Mouse (Mus musculus) gonadal fat pad, adult 2 months (tissue): ENCODE results near the gene Tbx19. TPM values are rescaled to one million over a fixed set of nuclear protein-coding genes. Genes with fewer than 3 reads are reported as not detected.

ENCODE experiments used
- DNase-seq: peaks from one replicate; pipeline ENCODE4 v3.0.0-alpha.2; 2012; ENCODE audit warnings: low read depth
- polyA plus RNA-seq: library from polyadenylated mRNA; depleted of rRNA; stranded (reverse); fragments of >200 nt; gene quantifications from 2 replicates; pipeline ENCODE4 v1.2.3, GENCODE M21; 2012

Gene Tbx19
- polyA plus RNA-seq, 1 experiment, result 0.24 TPM

DNA sequence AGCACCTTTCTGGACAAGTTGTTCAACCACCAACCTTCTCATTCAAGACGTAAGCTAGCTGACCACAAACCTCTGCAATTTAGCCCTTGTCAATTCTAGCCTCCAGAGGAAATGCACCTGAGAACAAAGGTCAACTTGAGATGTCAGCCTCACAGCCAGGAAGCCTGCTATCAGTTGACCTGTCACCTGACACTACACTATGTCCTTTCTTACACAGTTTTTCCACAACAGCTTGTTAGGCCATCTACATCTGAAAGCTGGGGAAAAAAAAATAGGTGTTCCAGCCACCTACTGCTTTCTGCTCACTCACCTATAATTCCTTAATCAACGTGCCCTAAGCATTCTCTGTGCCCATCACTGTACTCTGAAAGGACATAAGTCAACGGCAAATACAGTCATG lies 23.6 kb upstream of the Tbx19 start:
- no peak for DNase-seq

DNA sequence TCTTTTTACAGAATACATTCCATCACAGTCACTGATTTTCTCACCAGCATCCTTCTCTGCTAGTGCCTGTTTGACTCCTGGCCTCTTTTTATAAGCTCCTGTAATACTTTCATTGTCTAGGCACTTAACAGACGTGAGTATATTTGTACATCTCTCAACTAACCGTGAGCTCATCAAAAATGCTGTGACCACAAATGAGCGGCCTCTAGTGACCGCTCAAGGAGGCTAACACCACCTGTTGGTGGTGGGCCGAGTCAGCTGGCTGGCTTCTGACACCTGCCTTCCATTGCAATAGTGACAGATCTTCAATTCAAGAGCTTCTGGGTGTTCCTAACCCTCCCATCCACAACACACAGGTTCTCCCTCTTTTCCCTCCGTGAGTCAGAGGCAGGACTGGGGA lies 22.8 kb upstream of the Tbx19 start:
- no peak for DNase-seq

DNA sequence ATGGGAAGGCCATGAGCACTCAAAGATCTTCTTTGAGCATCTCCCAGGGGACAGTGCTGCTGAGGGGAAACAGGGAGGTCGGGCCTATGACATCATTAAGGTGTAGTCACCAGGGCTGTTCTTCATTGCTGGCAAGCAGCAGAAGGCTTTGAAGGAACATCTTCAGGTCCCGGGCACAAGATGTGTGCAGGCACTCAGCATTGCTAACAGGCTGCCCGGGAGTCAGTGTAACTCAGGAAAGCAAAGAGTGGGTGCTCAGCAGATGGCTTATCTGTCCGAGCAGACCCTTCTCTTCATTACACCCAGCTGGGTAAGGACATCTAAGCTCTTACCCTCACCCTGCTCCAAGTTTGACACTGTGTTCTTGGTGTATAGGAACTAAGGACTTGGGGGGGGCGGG lies 18.7 kb upstream of the Tbx19 start:
- DNase-seq, result no peak

DNA sequence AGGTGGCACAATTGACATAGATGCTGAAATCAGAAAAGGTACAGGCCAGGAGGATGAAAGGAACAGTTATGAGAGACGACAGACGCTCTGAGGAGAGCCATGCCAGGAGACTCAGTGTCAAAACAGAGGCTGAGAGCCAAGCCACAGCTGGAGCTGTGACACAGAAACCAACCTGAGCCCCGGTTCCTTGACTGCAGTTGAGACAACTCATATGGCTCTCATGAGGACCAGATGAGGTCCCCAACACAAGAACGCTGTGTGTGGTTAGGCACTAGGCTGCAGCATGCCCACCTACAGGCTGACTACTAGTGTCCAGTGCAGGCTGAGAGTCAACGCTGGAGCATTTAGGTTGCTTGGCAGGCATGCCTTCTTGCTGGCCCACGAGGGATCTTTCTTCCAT lies 17.5 kb upstream of the Tbx19 start:
- DNase-seq, result no peak

DNA sequence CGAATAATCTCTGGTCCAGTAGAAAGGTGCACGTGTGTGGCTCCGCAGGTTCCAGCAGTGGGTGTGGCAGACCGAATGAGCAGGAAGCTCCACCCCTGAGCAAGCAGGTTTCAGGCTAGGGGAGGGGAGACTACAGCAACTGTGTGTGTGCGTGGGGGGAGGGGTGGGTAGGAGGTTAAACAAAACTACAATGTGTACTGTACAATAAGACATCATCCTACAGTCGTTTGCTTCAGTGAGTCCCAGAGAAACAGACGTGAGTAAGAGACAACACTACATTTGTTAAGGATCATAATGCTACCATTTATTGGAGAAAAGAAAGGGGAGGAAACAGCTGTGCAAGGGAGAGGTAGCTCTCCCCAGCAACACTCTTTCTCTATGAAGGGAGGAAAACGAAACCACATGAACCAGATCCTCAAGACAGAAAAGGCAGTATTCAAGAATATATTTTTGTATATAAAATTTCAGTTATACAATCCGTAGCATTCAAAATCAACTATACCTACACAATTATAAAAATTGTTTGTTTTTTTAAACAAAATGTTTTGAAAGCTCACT lies 13.6 kb upstream of the Tbx19 start:
- no peak for DNase-seq

DNA sequence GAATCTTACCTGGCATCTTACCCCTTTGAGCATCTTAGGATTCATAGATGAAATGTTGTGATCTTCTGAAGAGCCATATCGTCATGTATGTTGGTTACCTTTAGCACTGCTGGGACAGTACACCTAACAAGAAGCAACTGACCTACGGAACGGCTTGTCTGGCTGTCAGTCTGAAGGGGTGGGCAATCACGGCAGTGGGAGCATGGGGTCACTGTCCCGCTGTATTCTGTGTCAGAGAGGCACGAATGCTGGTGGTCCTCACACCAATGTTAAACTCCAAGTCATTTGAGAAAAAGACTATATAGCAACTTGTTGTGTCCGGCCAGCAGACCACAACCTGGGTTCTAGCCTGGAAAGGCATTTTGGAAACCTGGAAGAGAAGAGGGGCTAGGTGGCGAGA lies 10.7 kb upstream of the Tbx19 start:
- DNase-seq, result no peak

DNA sequence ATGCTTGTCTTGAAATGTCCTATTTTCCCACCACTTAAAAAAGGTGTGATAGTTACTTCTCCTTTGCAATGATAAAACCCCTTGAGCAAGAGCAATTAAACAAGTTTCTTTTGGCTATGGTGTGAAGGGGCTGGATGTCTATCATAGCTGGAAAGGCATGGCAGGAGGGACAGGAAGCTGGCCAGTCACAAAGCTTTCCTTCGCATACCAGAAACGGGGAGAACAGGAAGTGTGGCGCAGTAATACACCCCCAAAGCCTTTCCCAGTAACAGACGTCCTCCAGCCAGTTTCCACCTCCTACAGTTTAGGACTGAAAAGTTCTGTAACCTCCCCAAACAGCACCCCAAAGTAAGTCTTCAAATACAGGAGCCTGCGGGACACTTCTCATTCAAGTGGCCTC lies 9.6 kb upstream of the Tbx19 start:
- no peak for DNase-seq

DNA sequence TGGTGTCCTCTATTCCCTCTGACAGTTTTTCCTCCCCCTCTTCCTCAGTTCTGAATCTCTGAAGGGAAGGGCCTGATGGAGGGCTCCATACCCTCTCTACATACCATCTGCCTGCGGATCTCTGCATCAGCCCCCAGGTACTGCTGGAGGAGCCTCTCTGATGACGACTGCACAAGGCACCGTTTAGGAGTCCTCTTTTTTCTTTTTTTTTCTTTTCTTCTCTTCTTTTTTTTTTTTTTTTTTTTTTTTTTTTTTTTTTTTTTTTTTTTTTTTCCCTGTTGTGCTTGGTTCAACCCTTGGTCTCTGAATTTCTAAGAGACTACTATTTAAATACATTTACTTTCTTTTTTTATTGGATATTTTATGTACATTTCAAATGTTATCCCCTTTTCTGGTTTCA lies 8.9 kb upstream of the Tbx19 start:
- no peak for DNase-seq

DNA sequence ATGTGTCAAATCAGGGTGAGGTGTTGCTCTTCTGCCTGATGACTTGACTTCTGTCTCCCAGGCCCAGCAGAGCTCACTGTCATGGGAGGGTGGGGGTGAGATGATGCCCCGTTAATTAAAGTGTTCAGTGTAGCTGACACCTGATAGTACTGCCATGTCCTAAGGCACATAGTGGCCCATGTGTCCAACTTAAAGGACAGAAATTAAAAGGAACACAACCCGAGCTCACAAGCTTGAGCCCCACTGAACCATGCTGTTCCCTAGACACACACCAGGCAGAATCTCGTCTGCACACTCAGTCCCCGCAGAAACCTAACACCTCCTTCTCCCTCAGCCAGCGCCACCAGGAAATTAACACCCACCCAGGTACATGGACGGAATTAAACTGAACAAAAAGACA lies 4.3 kb upstream of the Tbx19 start:
- DNase-seq, result no peak

DNA sequence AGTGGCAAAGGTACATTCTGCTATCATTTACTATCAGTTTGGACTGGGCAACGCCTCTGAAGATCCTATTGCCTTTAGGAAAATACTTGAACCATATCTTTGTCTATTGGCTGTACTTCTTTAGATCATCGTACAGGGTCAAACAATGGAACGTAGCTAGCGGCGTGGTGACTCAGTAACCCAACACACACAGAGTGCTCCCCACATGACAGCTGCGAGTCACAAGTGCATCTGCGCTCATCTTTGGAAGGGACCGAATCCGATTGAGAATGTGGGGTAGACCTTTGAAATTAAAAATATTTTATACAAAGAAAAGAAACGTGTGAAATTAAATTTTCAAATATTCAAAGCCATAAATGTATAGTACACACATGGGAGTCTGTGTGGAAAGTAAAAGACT lies 1.7 kb downstream of the Tbx19 start:
- no peak for DNase-seq

DNA sequence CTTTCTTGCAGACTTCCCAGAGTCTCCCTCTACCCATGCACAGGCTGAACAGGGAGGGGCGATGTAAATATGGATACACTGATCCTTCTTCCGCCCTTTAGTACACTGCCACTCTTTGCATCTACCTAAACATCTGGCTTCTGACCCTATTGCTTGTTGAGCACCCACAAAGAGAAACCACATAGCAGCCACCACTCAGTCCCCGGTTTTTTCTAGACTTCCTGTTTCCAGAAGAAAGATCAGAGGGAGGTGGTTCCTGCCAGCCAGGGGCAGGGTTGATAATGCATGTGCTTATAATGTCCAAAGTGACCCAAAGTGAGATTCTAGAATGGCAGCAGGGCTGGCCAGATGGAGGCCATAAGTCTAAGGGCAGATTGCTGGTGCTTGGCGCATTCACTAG lies 6.4 kb downstream of the Tbx19 start:
- no peak for DNase-seq

DNA sequence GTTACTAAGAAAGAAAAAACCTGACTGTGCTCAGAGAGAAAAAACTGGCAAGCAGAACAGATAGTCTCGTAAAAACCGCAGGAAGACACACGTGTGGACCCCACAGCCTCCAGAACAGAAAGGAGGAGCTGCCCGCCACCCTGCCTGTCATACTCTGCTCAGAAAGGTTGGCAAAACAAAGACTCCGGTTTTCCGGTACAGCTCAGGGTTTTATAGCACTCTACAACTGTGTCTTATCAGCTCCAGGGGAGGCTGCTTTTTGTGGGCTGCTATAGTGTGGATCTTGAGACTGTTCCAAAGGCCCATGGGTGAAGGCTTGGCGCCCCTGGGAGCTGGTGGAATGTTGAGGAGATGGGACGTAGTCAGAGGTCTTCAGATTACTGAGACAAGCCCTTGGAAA lies 9.4 kb downstream of the Tbx19 start:
- no peak for DNase-seq

DNA sequence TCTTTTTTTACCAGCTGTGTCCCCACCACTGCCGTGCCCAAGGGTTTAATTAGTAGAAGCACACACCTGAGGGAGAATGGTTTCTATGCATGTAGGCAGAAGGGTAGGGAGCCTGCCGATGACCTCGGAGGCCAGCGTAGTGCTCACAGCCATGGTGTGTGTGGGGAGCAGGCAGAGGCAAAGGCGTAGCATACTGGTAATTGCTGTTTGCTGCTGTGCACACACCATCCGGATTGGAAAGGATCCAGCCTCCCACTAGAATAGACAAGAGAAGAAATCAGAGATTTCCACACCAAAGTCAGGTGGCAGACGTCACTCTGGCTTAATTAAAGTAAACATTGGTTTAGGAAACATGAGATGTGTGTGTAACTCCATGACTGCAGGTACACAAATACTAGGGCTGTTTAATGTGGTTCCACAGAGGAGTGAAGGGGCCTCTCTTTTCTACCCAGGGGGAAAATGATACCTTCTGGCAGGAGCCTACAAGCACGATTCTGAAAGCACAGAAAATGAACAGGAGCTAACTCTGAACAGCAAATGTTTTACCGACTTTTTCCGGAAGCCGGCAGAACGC lies 18.1 kb downstream of the Tbx19 start:
- no peak for DNase-seq

DNA sequence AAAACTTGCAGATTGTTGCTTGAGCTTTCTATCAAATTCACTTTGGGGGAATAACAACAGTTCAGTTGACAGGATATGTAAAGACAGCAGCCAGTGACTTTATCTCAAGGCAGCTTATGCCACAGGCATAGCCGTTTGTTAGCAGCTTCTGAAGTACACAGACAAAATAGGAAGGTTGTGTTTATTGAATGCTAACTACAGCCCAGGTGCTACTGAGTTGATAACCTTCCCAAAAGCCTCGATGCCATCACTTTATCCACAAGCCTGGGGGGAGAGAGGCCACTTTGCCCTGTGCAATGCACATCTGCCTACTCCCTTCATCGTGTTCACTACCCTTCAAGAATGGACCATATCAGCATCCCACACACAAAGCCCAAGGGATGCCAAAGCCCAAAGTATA lies 20.3 kb downstream of the Tbx19 start:
- no peak for DNase-seq

DNA sequence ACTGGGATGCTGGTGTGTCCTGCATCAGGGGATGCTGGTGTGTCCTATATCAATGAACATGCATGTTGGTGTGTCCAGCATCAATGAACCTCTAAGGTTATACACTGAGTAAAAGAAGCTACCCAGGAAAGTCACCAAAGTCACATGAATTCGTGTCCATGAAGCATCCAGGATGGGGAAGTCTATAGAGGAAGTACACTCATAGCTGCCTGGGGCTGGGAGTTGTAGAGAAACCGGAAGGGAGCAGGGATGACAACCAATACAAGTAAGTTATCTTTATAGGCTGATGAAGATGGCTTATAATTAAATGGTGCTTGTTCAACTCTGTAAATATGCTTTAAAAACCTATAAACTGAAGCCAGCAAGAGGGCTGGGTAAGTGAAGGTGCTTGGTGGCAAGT lies 26.7 kb downstream of the Tbx19 start:
- no peak for DNase-seq

DNA sequence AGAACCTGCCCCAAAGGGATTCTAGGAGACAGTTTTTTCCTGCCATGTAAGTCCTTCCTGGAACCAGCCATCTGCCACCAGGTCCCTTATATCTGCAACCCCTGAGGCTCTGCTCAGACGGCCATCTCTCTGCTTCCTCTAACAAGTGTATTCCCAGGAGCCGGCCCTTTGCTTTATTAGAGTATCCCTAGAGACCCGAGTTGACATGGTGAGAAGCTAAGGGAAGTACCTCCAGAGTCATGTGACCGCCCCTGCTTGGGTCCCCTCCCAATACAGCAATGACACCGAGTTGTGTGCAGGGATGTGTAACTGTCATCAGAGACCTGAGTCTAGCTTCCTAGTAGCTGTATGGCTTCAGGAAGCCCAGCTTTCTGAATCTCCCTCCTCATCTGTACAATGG lies 27.3 kb downstream of the Tbx19 start:
- no peak for DNase-seq

DNA sequence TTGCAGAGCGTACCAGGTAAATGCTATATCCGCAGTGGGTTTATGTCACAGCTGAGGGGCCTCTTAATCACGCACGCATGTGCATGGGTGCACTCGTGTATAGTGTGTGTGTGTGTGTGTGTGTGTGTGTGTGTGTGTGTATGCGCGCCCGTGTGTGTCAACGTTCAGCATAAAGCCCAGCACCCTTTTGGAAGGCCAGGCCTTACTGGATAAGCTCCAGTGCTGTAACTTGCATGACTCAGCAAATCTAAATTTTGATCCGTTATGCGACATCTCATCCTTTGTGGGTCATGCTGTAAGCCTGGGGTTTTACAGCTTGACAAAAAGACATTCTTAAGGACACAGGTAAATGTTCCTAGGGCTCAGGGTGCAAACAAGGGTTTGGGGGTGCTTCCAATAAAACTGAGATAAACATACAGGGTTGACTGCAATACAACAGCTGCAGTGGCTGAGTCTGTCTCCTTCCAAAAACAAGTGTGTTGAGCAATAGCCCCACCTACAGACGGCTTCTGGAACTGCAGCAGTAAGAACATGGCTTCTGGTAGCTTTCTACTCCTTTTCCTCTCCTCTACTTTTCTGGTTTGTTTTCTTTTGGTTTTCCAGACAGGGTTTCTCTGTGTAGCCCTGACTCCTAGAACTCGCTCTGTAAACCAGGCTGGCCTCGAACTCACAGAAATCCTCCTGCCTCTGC lies 28.2 kb downstream of the Tbx19 start:
- DNase-seq, result peak; percentile 10

DNA sequence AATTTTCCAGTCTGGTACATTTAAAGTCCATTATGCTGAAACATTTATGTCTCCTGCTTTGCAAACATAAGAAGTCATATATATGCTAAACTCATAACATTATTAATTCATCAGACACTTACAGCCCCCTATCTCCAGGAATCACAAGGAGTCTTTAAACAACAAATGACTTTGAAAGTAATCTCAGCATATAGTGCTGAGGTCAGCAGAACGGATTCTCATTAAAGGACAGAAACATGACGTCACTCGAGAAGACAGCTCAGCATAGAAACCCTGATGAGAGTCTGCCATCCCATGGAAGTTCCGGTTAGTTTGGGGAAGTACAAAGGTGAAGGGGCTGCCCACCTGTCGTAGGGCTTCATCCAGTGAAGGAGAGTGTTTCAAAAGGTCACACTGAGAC lies 31.0 kb downstream of the Tbx19 start:
- DNase-seq, result no peak

DNA sequence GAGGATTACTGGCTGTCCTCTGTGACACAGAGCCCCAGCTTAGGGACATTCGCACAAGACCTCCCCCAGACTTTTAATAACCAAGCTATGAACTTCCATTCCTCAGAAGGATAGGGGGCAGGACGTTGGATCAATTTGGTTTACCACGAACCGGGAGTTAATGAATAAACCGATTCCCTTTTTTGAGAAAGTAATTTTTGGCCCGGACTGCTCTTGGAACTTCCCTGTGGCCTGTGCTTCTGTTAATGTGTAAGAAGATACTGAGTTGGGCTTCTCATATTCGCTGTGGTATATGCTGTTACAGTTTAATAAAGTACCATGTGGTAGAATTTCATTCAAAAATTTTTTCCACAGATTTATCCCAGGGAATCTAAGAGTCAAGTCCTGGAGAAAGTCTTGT lies 39.5 kb downstream of the Tbx19 start:
- DNase-seq, result no peak

DNA sequence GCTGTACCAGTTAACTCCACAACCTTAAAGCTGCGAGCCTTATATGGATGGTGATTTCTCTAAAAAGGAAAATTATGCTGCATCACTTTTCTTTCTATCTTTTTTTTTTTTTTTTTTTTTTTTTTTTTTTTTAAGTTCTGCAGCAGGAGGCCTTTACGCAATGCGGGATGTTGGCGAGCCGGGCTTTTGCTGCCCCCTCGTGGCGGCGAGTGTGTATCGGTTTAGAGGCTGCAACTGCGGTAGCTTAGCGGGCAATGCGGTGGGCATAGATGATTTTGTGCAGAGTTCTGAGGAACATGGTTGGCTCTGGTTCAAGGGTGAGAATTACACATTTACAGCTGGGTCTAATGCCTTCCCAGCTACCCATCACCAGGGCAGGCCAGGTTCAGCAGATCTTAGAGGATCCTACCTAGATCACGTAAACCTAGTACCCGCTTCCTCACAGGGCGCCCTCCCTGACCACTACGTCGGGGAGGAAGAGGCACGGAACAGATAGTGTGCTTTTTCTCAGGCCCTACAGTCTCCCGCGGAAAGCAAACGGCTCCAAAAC lies 40.1 kb downstream of the Tbx19 start:
- DNase-seq, result no peak

DNA sequence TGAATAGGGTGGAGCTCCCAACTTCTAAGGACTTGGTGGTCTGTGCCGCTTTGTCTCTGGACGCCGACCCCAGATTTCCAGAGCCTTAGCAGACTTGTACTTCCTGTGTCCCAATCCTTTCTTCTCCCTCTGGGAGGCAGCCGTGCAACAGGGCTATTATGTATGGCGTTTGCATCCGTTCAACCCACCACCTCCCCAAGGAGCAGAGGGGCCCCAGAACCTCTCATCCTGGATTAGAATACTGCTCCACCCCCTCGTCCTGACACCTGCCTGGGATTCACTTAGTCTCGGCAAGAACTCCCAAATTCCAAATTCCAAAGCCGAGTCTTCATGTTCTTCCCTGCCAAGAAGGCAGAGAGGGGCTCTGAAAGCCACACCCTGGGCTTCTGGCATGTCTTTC lies 40.8 kb downstream of the Tbx19 start:
- DNase-seq, result no peak

DNA sequence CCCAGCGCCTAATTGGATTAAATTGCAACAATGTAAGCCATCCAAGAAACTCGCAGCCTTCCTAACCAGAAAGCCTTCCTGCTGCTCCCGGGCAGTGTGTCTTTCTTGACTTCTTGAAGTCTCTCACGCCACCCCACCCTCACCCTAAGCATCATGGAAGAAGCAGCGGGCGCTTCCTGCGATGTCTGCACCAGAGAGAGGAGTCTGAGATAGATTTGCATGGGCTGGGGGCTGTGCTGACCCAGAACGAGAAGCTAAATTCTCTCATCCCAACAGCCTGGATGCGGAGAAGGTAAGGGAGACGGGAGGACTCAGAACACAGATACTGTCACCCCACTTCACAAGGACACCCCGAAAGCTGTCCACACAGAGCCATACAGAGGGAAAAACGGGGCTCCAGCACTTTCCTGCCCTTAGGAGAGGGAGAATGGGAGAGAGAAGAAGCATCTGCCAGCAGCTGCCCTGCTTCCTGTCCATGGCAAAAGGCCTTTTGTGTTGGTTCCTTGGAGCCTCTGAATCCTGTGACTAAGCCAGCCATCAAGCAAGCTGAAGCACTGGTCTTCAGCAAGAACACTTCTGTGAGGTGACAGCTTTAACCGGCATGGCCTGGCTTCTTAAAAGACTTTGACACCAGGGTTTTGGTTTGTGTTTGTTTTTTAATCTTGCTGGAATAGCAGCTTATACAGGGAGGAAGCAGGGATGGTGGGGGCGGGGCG lies 41.4 kb downstream of the Tbx19 start:
- DNase-seq, result no peak
